Comparison of ENCODE assay signal across 8 mouse cellular contexts in the genomic region with DNA sequence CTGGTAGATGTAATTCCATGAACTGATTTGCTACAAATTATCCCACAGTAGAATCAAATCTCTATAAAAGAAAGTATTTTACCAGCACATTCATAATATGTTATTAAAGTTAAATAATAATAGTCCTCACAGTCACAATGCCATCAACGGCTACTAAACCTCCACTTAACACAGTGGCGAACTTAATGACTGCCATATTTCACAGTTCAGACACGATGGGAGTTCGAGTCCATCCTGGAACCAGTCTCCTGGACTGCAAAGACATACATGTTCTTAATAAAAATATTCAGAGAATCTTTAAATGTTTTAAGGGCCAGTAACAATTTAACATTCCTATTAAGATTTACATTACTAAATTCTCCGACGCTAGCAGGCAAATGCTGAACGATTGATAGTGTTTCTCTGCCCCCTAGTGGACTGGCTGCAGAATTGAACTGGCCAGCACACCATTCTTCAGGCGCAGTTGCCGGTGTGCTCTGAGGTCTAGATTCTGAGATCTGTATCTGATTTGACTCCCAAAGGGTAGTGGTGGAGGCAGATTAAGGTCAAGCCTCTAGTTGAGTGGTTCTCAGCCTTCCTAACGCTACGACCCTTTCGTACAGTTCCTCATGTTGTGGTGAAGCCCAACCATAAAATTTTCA.
DNase-seq lines count a peak whose midpoint lies in the region; ATAC-seq and TF ChIP-seq lines count a peak whose summit lies in the region.

No protein-coding gene starts in this region.

- no peak for DNase-seq in frontal cortex, postnatal 14 days (ENCODE audit: low spot score in 2 of 2)
- DNase-seq in A20 (ENCODE audit: low read depth, low spot score): peak; percentile 58
- peak; percentile 23 for DNase-seq in adrenal gland, postnatal 25 days
- DNase-seq in limb, embryonic 14.5 days (ENCODE audit: low spot score): peak; percentile 84

- no peaks in the 10 kb centered on the region for H3K36me3 ChIP-seq in embryonic facial prominence, embryonic 12.5 days
- H3K36me3 ChIP-seq in limb, embryonic 14.5 days (ENCODE audit: control insufficient read depth, insufficient read depth, low read length): no peaks in the 10 kb centered on the region
- no peaks in the 10 kb centered on the region for H3K36me3 ChIP-seq in neural tube, embryonic 14.5 days (ENCODE audit: control insufficient read depth, insufficient read depth, low read length)

- peaks cover 6% of the 10 kb centered on the region; the same call in 1 of the 2 replicates for H3K4me1 ChIP-seq in embryonic facial prominence, embryonic 12.5 days
- H3K4me1 ChIP-seq in limb, embryonic 14.5 days (ENCODE audit: control insufficient read depth, insufficient read depth, low read length): no peaks in the 10 kb centered on the region
- peaks cover 5% of the 10 kb centered on the region; the same call in 1 of the 2 replicates for H3K4me1 ChIP-seq in neural tube, embryonic 14.5 days (ENCODE audit: control insufficient read depth, insufficient read depth, low read length)

- WGBS in embryonic facial prominence, embryonic 12.5 days: 21% methylated on average over 12 of the region's 12 CpGs
- 9% methylated on average over 12 of the region's 12 CpGs for WGBS in limb, embryonic 14.5 days
- 23% methylated on average over 12 of the region's 12 CpGs for WGBS in neural tube, embryonic 14.5 days

- peak; percentile 89 for ATAC-seq in frontal cortex, adult (ENCODE audit: low TSS enrichment)
- 0 out of 2 replicates have a peak, but pooled peaks have one; percentile 15 for ATAC-seq in embryonic facial prominence, embryonic 12.5 days (ENCODE audit: insufficient number of reproducible peaks, insufficient read depth, low FRiP score, low TSS enrichment)
- peak; percentile 78 for ATAC-seq in inflammation-experienced regulatory T-cells, adult 6 months
- ATAC-seq in limb, embryonic 14.5 days (ENCODE audit: low FRiP score, low read depth): peak; percentile 66
- peak; percentile 56 for ATAC-seq in neural tube, embryonic 14.5 days (ENCODE audit: low read depth)

- no peak overlapping the region for H3K27ac ChIP-seq in embryonic facial prominence, embryonic 12.5 days
- no peak overlapping the region for H3K27ac ChIP-seq in limb, embryonic 14.5 days (replicated peaks; ENCODE audit: low read depth, low read length)
- no peak overlapping the region for H3K27ac ChIP-seq in neural tube, embryonic 14.5 days (ENCODE audit: low read depth, low read length)

- no peak overlapping the region for H3K4me3 ChIP-seq in embryonic facial prominence, embryonic 12.5 days
- no peak overlapping the region for H3K4me3 ChIP-seq in limb, embryonic 14.5 days (replicated peaks; ENCODE audit: low read length)
- H3K4me3 ChIP-seq in neural tube, embryonic 14.5 days (ENCODE audit: low read depth, low read length): no peak overlapping the region

- no peaks in the 10 kb centered on the region for H3K27me3 ChIP-seq in embryonic facial prominence, embryonic 12.5 days
- H3K27me3 ChIP-seq in limb, embryonic 14.5 days (ENCODE audit: control insufficient read depth, insufficient read depth, low read length): no peaks in the 10 kb centered on the region
- no peaks in the 10 kb centered on the region for H3K27me3 ChIP-seq in neural tube, embryonic 14.5 days (ENCODE audit: control insufficient read depth, insufficient read depth, low read length)

- H3K9me3 ChIP-seq in embryonic facial prominence, embryonic 12.5 days: no peaks in the 10 kb centered on the region
- H3K9me3 ChIP-seq in limb, embryonic 14.5 days (ENCODE audit: control insufficient read depth, low read length): no peaks in the 10 kb centered on the region
- H3K9me3 ChIP-seq in neural tube, embryonic 14.5 days (ENCODE audit: control insufficient read depth, low read length): no peaks in the 10 kb centered on the region

- TF ChIP-seq POLR2A in limb, embryonic 14.5 days (IDR thresholded peaks at IDR 0.05; ENCODE audit: borderline replicate concordance, extremely low read depth, insufficient read depth, insufficient read length): no peak

- no peak overlapping the region for H3K4me2 ChIP-seq in embryonic facial prominence, embryonic 12.5 days (replicated peaks)
- H3K4me2 ChIP-seq in limb, embryonic 14.5 days (replicated peaks; ENCODE audit: low read depth, low read length, severe bottlenecking): no peak overlapping the region
- H3K4me2 ChIP-seq in neural tube, embryonic 14.5 days (ENCODE audit: low read depth, low read length): no peak overlapping the region

- no peak overlapping the region for H3K9ac ChIP-seq in embryonic facial prominence, embryonic 12.5 days
- H3K9ac ChIP-seq in limb, embryonic 14.5 days (ENCODE audit: low read depth, low read length, severe bottlenecking): no peak overlapping the region
- H3K9ac ChIP-seq in neural tube, embryonic 14.5 days (replicated peaks; ENCODE audit: low read depth, low read length): no peak overlapping the region

Comparison
In these comparisons a context has a peak if more than half of its experiments do, and no peak if none do; other contexts are left out.
1. ATAC-seq: peak in every context shown above with its lines; median percentile 89 in frontal cortex, adult; 78 in inflammation-experienced regulatory T-cells, adult 6 months; 66 in limb, embryonic 14.5 days; 56 in neural tube, embryonic 14.5 days; 15 in embryonic facial prominence, embryonic 12.5 days.
2. DNase-seq: peak in A20 (single experiment), adrenal gland, postnatal 25 days (single experiment) and limb, embryonic 14.5 days (single experiment); none in frontal cortex, postnatal 14 days (0 of 2).